Mouse (Mus musculus): ENCODE results near the gene Usp30.

GRCm38 (mm10) chr5:114138277-114139164 is 73.3 kb downstream of the Usp30 start:
- TF ChIP-seq POLR2A (IDR thresholded peaks at IDR 0.05; ENCODE audit: borderline replicate concordance, low read depth, low read length), result no peak
- TF ChIP-seq CTCF (IDR thresholded peaks at IDR 0.05; ENCODE audit: low read depth, low read length), result no peak

Measured in bone marrow macrophage, adult 2 months (primary cell).